Mouse (Mus musculus) adrenal gland, postnatal 36 days (tissue): ENCODE measurements at regions not wholly inside any gene's neighbourhood (a gene's known extent, or its start where the extent isn't known, plus 50 kb on each side); places are given as distances from the start of the nearest gene placed in this dataset.

ENCODE experiments used
- DNase-seq, 2 experiments: peaks; one replicate each; pipeline ENCODE4 v3.0.0; 2021; ENCODE audit warnings: mixed read lengths in 1 of 2

- DNase-seq = no peak
Observed at GRCm38 (mm10) chr8:56682564-56682963, 131.7 kb downstream of the Fbxo8 start.

GRCm38 (mm10) chr8:56684352-56684751 is 133.5 kb downstream of the Fbxo8 start:
- DNase-seq = peak; percentile 6 to 37

GRCm38 (mm10) chr8:56695436-56695835 is 144.5 kb downstream of the Fbxo8 start:
- DNase-seq = no peak

GRCm38 (mm10) chr8:56700580-56701145 is 149.8 kb downstream of the Fbxo8 start:
- DNase-seq = no peak

- DNase-seq = no peak
Observed at GRCm38 (mm10) chr8:56706377-56706776, 155.5 kb downstream of the Fbxo8 start.

- no peak for DNase-seq
Observed at GRCm38 (mm10) chr8:56706941-56707706, 156.2 kb downstream of the Fbxo8 start.

- DNase-seq = no peak
Observed at GRCm38 (mm10) chr8:56720001-56720400, 169.1 kb downstream of the Fbxo8 start.

- DNase-seq = no peak
Observed at GRCm38 (mm10) chr8:56722473-56723236, 171.8 kb downstream of the Fbxo8 start.

- no peak for DNase-seq
Observed at GRCm38 (mm10) chr8:56724607-56725006, 173.7 kb downstream of the Fbxo8 start.

- DNase-seq = no peak
Observed at GRCm38 (mm10) chr8:56733318-56733717, 182.4 kb downstream of the Fbxo8 start.

- DNase-seq = no peak
Observed at GRCm38 (mm10) chr8:56735021-56735420, 184.1 kb downstream of the Fbxo8 start.

- DNase-seq = no peak
Observed at GRCm38 (mm10) chr8:56767034-56767433, 216.1 kb downstream of the Fbxo8 start.

- no peak for DNase-seq
Observed at GRCm38 (mm10) chr8:56784441-56784840, 233.6 kb downstream of the Fbxo8 start.

GRCm38 (mm10) chr8:56789549-56790270 is 238.8 kb downstream of the Fbxo8 start:
- DNase-seq = no peak

- no peak for DNase-seq
Observed at GRCm38 (mm10) chr8:56832651-56833050, 281.8 kb downstream of the Fbxo8 start.

GRCm38 (mm10) chr8:56833129-56833528 is 282.2 kb downstream of the Fbxo8 start:
- no peak for DNase-seq

- DNase-seq = no peak
Observed at GRCm38 (mm10) chr8:56883449-56883848, 332.6 kb downstream of the Fbxo8 start.

GRCm38 (mm10) chr8:56884195-56884594 is 333.3 kb downstream of the Fbxo8 start:
- DNase-seq = no peak

GRCm38 (mm10) chr8:56893638-56894037 is 342.7 kb downstream of the Fbxo8 start:
- no peak for DNase-seq

- DNase-seq = no peak
Observed at GRCm38 (mm10) chr8:56915362-56915761, 364.5 kb downstream of the Fbxo8 start.

- DNase-seq = no peak
Observed at GRCm38 (mm10) chr8:56915989-56916388, 365.1 kb downstream of the Fbxo8 start.

- DNase-seq = no peak
Observed at GRCm38 (mm10) chr8:56924724-56925123, 373.8 kb downstream of the Fbxo8 start.

GRCm38 (mm10) chr8:56927166-56927565 is 376.3 kb downstream of the Fbxo8 start:
- DNase-seq = no peak
